Mouse (Mus musculus): ENCODE data around the gene Psen1. TPM values are rescaled to one million over a fixed set of nuclear protein-coding genes. Genes with fewer than 3 reads are reported as not detected.

The Psen1 gene
- polyA plus RNA-seq, 1 experiment = 109 TPM

- Histone ChIP-seq H3K36me3 (ENCODE audit: control insufficient read depth, insufficient read depth, low read length) (no peaks in the 10 kb centered on the region), H3K4me1 (ENCODE audit: control insufficient read depth, insufficient read depth, low read length) (peaks cover 22% of the 10 kb centered on the region), H3K27ac (ENCODE audit: control insufficient read depth, insufficient read depth, low read depth, low read length) (no peak overlapping the region), H3K27me3 (ENCODE audit: control insufficient read depth, insufficient read depth, low read length) (no peaks in the 10 kb centered on the region), H3K4me3 (ENCODE audit: control insufficient read depth, low read depth, low read length) (peak overlapping the region; percentile 68)
- TF ChIP-seq CTCF (IDR thresholded peaks at IDR 0.05; ENCODE audit: control insufficient read depth, insufficient read depth, insufficient replicate concordance, low read depth, low read length) (peak; percentile 82), POLR2A (IDR thresholded peaks at IDR 0.05; ENCODE audit: control insufficient read depth, low read depth, low read length) (no peak)
These were observed 82.7 kb downstream of the Psen1 start for GRCm38 (mm10) chr12:83770418-83771256.

DNA sequence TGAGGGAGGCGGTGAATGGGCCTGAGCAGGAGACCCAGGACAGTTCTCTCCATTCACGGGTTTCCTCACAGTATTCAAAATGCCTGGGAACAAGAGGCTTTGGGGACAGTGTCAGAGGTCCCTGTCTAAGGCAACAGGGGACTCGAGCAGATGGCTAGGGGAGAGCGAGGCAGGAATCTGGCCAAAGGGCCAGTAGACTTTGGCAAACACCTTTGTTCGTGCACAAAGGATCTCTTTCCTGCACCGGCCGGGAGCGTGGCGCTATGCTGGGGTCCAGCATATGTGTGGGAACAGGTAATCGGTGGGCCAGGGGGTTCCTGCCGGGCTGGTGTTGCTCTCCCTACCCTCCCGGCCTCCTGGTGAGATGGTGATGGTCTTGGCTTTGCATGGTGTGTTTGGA lies 87.7 kb downstream of the Psen1 start:
- Histone ChIP-seq H3K4me3 (ENCODE audit: control insufficient read depth, low read depth, low read length) (no peak overlapping the region), H3K27me3 (ENCODE audit: control insufficient read depth, insufficient read depth, low read length) (no peaks in the 10 kb centered on the region), H3K4me1 (ENCODE audit: control insufficient read depth, insufficient read depth, low read length) (peaks cover 16% of the 10 kb centered on the region), H3K36me3 (ENCODE audit: control insufficient read depth, insufficient read depth, low read length) (no peaks in the 10 kb centered on the region), H3K27ac (ENCODE audit: control insufficient read depth, insufficient read depth, low read depth, low read length) (no peak overlapping the region)
- no peak for TF ChIP-seq CTCF (IDR thresholded peaks at IDR 0.05; ENCODE audit: control insufficient read depth, insufficient read depth, insufficient replicate concordance, low read depth, low read length)
- no peak for TF ChIP-seq POLR2A (IDR thresholded peaks at IDR 0.05; ENCODE audit: control insufficient read depth, low read depth, low read length)

GRCm38 (mm10) chr12:83776766-83777165 lies 88.8 kb downstream of the Psen1 start:
- H3K4me3 ChIP-seq (ENCODE audit: control insufficient read depth, low read depth, low read length) = no peak overlapping the region
- no peak for TF ChIP-seq CTCF (IDR thresholded peaks at IDR 0.05; ENCODE audit: control insufficient read depth, insufficient read depth, insufficient replicate concordance, low read depth, low read length)
- no peak for TF ChIP-seq POLR2A (IDR thresholded peaks at IDR 0.05; ENCODE audit: control insufficient read depth, low read depth, low read length)
- peaks cover 12% of the 10 kb centered on the region for H3K4me1 ChIP-seq (ENCODE audit: control insufficient read depth, insufficient read depth, low read length)
- no peaks in the 10 kb centered on the region for H3K27me3 ChIP-seq (ENCODE audit: control insufficient read depth, insufficient read depth, low read length)
- no peaks in the 10 kb centered on the region for H3K36me3 ChIP-seq (ENCODE audit: control insufficient read depth, insufficient read depth, low read length)
- no peak overlapping the region for H3K27ac ChIP-seq (ENCODE audit: control insufficient read depth, insufficient read depth, low read depth, low read length)

- no peaks in the 10 kb centered on the region for H3K4me1 ChIP-seq (ENCODE audit: control insufficient read depth, insufficient read depth, low read length)
- H3K27me3 ChIP-seq (ENCODE audit: control insufficient read depth, insufficient read depth, low read length) = no peaks in the 10 kb centered on the region
- no peaks in the 10 kb centered on the region for H3K36me3 ChIP-seq (ENCODE audit: control insufficient read depth, insufficient read depth, low read length)
- no peak overlapping the region for H3K4me3 ChIP-seq (ENCODE audit: control insufficient read depth, low read depth, low read length)
- TF ChIP-seq POLR2A (IDR thresholded peaks at IDR 0.05; ENCODE audit: control insufficient read depth, low read depth, low read length) = no peak
- no peak for TF ChIP-seq CTCF (IDR thresholded peaks at IDR 0.05; ENCODE audit: control insufficient read depth, insufficient read depth, insufficient replicate concordance, low read depth, low read length)
- H3K27ac ChIP-seq (ENCODE audit: control insufficient read depth, insufficient read depth, low read depth, low read length) = no peak overlapping the region
These were observed 92.2 kb downstream of the Psen1 start for GRCm38 (mm10) chr12:83780181-83780580.

DNA sequence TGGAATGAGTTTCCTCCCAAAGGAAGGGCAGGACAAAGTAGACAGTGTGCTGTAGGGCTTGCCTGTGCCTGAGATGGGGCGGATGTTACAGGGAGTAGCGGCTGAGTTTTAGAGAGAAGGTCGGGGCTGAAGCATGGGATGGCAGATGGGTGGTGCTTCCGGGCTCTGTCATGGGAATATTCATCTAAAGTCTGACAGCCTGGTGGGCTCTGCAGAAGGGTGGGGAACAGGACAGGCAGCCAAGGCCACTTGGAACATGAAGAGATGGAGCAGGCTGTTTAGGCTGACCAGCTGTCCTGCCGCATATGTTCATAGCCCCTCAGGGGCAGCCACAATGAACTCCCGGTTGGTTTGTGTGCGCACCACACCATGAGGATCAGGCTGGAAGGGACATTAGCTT lies 93.3 kb downstream of the Psen1 start:
- TF ChIP-seq POLR2A (IDR thresholded peaks at IDR 0.05; ENCODE audit: control insufficient read depth, low read depth, low read length) = no peak
- no peak for TF ChIP-seq CTCF (IDR thresholded peaks at IDR 0.05; ENCODE audit: control insufficient read depth, insufficient read depth, insufficient replicate concordance, low read depth, low read length)
- H3K4me1 ChIP-seq (ENCODE audit: control insufficient read depth, insufficient read depth, low read length) = no peaks in the 10 kb centered on the region
- H3K4me3 ChIP-seq (ENCODE audit: control insufficient read depth, low read depth, low read length) = no peak overlapping the region
- H3K27me3 ChIP-seq (ENCODE audit: control insufficient read depth, insufficient read depth, low read length) = no peaks in the 10 kb centered on the region
- H3K36me3 ChIP-seq (ENCODE audit: control insufficient read depth, insufficient read depth, low read length) = no peaks in the 10 kb centered on the region
- no peak overlapping the region for H3K27ac ChIP-seq (ENCODE audit: control insufficient read depth, insufficient read depth, low read depth, low read length)

- no peaks in the 10 kb centered on the region for H3K4me1 ChIP-seq (ENCODE audit: control insufficient read depth, insufficient read depth, low read length)
- TF ChIP-seq CTCF (IDR thresholded peaks at IDR 0.05; ENCODE audit: control insufficient read depth, insufficient read depth, insufficient replicate concordance, low read depth, low read length) (no peak), POLR2A (IDR thresholded peaks at IDR 0.05; ENCODE audit: control insufficient read depth, low read depth, low read length) (no peak)
- H3K36me3 ChIP-seq (ENCODE audit: control insufficient read depth, insufficient read depth, low read length) = no peaks in the 10 kb centered on the region
- no peak overlapping the region for H3K27ac ChIP-seq (ENCODE audit: control insufficient read depth, insufficient read depth, low read depth, low read length)
- H3K4me3 ChIP-seq (ENCODE audit: control insufficient read depth, low read depth, low read length) = no peak overlapping the region
- no peaks in the 10 kb centered on the region for H3K27me3 ChIP-seq (ENCODE audit: control insufficient read depth, insufficient read depth, low read length)
These were observed 93.8 kb downstream of the Psen1 start for GRCm38 (mm10) chr12:83781640-83782278.

DNA sequence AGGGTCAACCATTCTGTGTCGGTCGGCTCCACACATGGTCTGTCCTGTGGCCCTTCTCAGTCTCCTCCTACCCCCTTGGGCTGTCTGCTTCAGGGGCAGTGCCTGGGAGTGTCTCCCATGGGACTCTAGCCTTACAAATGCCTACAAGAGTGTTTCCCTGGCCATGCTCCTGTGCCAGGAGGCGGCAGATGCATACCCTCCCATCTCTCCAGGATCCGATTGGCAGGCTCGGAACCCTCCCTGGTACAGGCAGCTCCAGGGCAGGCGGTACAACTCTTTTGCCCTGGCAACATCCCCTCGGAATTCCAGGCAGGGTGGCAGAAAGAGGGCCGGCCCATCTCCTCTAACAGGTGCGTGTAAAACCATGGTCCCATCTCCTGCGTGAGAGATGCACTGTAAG lies 94.7 kb downstream of the Psen1 start:
- no peaks in the 10 kb centered on the region for H3K27me3 ChIP-seq (ENCODE audit: control insufficient read depth, insufficient read depth, low read length)
- no peak overlapping the region for H3K4me3 ChIP-seq (ENCODE audit: control insufficient read depth, low read depth, low read length)
- no peak overlapping the region for H3K27ac ChIP-seq (ENCODE audit: control insufficient read depth, insufficient read depth, low read depth, low read length)
- H3K4me1 ChIP-seq (ENCODE audit: control insufficient read depth, insufficient read depth, low read length) = no peaks in the 10 kb centered on the region
- no peaks in the 10 kb centered on the region for H3K36me3 ChIP-seq (ENCODE audit: control insufficient read depth, insufficient read depth, low read length)
- no peak for TF ChIP-seq CTCF (IDR thresholded peaks at IDR 0.05; ENCODE audit: control insufficient read depth, insufficient read depth, insufficient replicate concordance, low read depth, low read length)
- no peak for TF ChIP-seq POLR2A (IDR thresholded peaks at IDR 0.05; ENCODE audit: control insufficient read depth, low read depth, low read length)

Other genes with a start within 250 kb of the Psen1 start
- gene Dpf3, start 200.4 kb upstream of the Psen1 start, polyA plus RNA-seq (2012; rRNA removed) = 23.1 and 26.0 TPM in 2 replicates
- gene Dcaf4, start 167.7 kb upstream of the Psen1 start, polyA plus RNA-seq (2012; rRNA removed) = 15.1 and 16.9 TPM in 2 replicates
- 302 and 308 TPM in 2 replicates for gene Zfyve1, start 90.9 kb upstream of the Psen1 start, polyA plus RNA-seq (2012; rRNA removed)
- gene Rbm25, start 56.9 kb upstream of the Psen1 start, polyA plus RNA-seq (2012; rRNA removed) = 41.8 and 47.5 TPM in 2 replicates
- 7.6 and 9.9 TPM in 2 replicates for gene Papln, start 75.5 kb downstream of the Psen1 start, polyA plus RNA-seq (2012; rRNA removed)
- 24.5 and 25.8 TPM in 2 replicates for gene Numb, start 233.8 kb downstream of the Psen1 start, polyA plus RNA-seq (2012; rRNA removed)